Mouse (Mus musculus) left cerebral cortex, postnatal 10 days (tissue): Measurements from ENCODE around the gene Slc44a3. TPM values are rescaled to one million over a fixed set of nuclear protein-coding genes. Genes with fewer than 3 reads are reported as not detected.

Experiments used
- DNase-seq, 2 experiments: peaks; one replicate each; pipeline ENCODE4 v3.0.0; 2021 to 2022; ENCODE audit warnings: low spot score in 2 of 2, mixed read lengths in 1 of 2; ENCODE audit errors: extremely low spot score in 1 of 2
- intact Hi-C: fragments of 180-260 bp; cut with DNase I; formaldehyde crosslinking; loops from one replicate; pipeline ENCODE4 v1.15.1; 2025
- total RNA-seq, 2 experiments: library from RNA; stranded (reverse); gene quantifications; 2 replicates each; pipeline ENCODE4 v1.2.3; 2021

Slc44a3 gene
- total RNA-seq, 2 experiments from 2014 or later, result 0.17 TPM; not detected in 1

DNA sequence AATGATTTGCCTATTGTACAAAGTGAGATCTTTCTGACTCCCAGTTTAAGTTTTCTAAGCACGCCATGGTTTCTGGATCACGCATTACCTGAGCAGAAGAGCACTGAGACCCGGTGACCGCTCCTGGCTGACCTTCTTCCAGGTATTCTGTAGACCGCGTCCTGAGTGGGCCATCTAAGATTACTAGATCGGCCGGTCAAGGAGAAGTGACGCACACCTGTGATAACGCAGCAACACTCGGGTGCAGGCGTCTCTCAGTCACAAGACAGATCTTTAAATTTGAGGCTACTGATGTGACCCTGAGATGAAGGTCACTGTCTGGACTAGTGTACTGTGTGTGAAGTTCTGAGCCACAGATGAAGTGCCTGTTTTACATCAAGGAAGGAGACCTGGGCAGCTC is 90.7 kb downstream of the Slc44a3 start:
- intact Hi-C loops, result no loop called here
- DNase-seq, result no peak

DNA sequence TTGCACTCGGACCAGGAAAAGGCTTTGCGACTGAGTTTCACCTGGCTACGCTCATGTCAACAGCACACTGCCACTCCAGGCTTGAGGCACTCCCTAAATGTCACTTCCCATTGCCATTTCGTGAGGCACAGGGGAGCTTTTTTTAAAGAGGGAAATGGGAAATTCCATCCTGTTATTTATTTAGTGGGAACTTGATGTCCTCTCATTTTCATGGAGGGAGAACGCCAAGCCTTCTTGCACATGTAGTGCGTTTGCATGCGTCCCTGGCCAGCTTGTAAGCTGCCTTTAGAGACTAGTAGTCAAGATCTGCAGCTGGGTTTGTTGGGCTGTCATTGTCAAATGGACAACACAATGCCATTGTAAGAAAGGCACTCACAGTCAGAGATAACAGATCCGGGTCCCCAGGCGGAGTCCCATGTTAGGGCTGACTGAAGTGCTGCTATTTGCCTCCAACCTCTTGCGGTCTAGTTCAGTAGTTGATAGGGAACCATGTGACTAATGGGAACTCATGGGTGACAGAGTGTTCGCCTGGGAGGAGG is 92.5 kb downstream of the Slc44a3 start:
- intact Hi-C loops, result no loop called here
- DNase-seq, result no peak

DNA sequence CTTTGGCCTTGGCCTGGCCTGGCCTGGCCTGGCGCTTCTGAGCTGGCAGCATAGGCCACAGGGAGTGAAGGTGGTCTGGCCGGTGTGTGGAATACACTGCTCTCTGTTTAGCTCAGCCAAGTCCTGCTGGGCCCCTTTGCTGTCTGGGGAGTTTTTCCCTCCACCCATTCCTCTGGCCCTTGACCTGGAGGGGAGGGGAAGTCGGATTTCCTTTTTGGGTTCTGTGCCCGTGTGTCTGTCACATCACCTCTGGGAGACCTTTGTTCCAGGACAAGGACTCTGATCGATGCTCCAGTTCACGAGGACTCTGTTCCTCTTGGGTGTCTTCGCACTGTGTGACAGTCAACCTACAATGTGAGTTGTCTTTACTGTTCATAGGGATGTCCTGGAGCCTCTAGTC is 94.2 kb downstream of the Slc44a3 start:
- intact Hi-C loops, result no loop called here
- no peak for DNase-seq

DNA sequence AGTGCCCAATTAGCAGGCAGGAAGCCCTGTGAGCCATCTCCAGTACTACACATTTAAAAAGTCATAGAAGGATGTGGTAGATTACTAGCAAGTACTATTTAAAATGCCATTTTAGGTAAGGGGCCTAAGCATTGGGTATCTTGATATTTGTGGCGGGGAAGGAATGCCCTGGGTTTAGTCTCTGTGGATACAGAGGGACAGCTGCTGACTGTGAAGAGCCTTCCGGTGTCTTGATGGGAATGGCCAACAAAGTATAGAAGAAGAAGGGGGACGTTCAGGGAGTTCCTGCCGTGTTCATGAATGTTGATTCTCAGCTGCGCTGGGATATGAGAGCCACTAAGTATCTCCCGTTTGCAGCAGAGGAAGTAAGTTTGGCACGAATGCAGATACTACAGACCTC is 95.1 kb downstream of the Slc44a3 start:
- intact Hi-C loops, result no loop called here
- no peak for DNase-seq

DNA sequence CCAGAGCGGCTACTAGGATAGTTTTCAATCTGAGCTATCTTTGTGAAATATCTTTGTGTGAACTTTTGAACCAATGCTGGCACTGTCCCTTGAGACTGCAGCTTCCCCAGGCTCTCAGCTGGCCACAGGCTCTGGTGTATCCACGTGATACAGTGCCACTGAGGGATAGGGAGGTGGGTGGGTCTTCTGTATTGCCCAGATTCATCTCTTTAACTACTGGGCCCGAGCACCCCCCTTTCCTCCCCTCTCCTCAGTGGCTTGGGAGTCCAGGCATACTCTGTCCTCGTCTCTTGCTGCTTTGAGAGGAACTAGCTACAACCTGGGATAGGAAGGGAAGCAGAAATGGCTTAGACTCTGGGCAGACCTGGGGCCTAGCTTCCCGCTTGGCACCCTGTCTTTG is 96.9 kb downstream of the Slc44a3 start:
- DNase-seq, result no peak
- intact Hi-C loops, result no loop called here

DNA sequence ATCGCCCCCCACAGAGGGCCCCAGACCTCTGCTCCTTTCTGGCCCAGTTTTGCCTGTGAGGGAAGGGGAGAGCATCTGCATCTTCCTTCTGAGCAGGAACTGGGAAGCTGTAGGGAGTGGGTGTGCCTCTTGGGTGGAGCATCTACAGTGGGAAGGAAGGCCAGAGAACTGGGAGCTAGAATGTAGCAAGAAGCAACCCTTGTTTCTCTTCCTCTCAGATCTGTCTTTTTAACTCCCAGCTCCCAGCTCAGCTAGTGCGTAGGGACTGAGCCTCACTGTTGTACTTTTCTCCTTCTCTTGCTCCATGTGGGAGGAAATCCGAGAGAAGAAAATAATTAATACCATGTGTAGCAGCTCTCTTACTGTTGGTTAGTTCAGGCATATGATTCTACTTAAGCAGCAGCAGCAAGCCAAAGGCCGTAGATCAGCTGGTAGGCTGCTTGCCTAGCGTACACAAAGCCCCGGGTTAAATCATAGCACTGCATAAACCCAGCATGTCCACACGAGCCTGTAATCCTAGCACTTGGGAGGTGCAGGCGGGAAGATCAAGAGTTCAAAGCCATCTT is 98.2 kb downstream of the Slc44a3 start:
- DNase-seq, result peak in 1 of 2 experiments; percentile 31
- intact Hi-C loops, result no loop called here

DNA sequence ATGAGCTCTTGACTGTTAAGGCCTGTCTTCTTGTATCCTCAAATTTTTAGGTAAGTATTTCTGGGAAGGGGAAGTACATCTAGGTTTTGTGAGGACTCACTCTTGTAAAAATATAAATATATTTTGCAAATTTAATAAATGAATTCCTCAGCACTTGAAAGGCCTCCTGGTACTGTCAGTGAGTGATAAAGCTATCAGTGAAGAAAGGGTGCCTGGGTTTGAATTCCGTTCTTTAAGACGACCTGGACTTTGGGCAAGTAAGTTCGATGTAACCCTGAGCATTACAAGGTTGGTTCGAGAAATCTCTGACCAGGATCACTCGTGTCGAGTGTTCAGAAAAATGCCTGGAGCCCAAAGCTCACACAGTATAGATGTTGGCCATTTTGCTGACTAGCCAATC is 98.8 kb downstream of the Slc44a3 start:
- no peak for DNase-seq

DNA sequence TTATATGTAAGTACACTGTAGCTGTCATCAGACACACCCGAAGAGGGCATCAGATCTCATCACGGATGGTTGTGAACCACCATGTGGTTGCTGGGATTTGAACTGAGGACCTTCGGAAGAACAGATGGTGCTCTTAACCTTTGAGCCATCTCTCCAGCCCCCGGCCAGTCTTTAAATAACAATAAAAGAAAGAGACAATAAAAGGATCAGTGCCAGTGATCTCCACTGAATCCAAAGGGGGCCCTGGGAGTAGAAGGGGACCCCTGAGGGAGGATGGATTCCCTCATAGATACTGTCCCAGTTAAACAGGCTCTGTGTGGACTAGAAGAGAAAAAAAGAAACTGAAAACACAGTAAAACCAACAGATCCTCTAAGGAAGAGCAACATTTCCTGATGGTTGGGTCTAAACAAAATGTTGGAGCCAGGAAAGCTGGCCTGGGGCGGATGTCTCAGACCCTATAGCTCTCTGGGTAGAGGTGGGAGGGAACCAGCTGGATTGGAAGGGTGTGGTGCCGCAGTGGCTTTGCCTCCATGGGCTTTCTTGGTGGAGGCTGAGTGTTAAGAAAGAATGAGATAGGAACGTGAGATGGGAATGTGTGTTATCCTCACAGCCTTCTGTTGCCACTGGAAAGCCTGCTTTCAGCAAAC is 101.8 kb downstream of the Slc44a3 start:
- no peak for DNase-seq
- intact Hi-C loops, result no loop called here

More for the DNA sequence above, 98.8 kb downstream of the Slc44a3 start:
- intact Hi-C loops, result no loop called here

DNA sequence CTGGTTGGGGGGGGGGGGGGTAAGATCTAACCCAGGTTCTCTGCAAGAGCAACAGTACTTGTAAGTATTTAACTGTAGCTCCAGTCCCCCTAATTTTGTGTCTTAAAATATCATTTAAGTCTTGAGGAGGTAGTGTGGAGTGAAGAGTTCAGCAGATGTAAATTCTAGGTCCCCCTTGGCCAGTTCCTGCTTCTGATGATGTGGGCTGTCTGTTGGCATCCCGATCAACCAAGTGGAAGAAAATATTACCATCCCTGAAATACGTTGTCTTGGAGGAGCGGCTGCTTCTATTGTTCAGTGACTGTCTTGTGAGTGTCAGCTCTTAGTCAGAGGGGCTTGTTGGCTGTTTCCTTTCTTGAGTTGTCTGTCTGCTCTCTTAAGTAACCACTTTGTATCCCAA is 102.7 kb downstream of the Slc44a3 start:
- intact Hi-C loops, result loop anchor here (5.0 to 10.0 kb wide), 2 partner anchors 122 to 255 kb away; partner anchors contain the start of gene Rwdd3
- no peak for DNase-seq

DNA sequence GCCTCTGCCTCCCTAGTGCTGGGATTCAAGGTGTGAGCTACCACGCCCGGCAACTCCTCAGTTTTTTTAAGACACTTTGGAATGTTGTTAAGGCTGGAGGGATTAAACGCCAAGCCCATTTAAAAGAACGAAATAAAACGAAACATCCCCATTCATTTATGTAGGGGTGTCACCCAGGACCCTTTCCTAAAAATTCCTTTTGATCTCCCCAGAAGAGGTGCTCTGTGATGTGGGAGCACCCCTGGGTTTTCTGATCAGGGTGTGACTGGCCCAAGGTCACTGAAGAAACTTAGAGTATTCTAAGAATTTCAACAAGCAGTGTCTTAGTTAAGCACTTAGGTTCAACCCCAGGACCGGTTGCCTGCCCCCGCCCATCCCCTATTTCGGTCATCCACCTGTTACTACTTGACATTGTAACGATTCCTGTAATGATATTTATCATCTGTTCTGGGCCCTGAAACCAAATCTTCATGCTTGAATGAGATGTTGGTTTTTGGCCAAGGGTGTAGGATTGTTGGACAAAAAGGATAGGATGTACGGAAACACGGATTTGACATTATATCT is 103.4 kb downstream of the Slc44a3 start:
- intact Hi-C loops, result loop anchor here (5.0 to 10.0 kb wide), 2 partner anchors 121 to 254 kb away; partner anchors contain the start of gene Rwdd3
- DNase-seq, result no peak

DNA sequence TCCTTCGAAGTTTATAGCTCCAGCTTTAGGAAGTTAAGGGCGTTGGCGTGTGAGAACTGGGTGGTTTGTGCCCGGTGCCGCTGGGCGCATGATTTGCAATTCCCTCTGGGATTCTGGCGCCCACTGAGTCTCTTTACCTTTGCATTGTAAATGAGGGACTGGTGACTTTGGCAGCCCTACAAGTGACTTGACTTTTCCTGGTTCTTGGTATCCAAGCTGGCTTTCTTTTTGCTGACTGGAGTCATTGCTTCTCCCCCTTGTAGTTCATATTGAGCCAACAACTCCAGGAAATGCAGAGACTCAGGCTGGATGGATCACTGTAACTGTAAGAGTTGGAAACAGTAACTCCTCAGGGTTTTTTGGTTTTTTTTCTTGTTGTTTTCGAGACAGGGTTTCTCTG is 104.0 kb downstream of the Slc44a3 start:
- DNase-seq, result no peak
- intact Hi-C loops, result loop anchor here (5.0 to 10.0 kb wide), 2 partner anchors 121 to 253 kb away; partner anchors contain the start of gene Rwdd3

DNA sequence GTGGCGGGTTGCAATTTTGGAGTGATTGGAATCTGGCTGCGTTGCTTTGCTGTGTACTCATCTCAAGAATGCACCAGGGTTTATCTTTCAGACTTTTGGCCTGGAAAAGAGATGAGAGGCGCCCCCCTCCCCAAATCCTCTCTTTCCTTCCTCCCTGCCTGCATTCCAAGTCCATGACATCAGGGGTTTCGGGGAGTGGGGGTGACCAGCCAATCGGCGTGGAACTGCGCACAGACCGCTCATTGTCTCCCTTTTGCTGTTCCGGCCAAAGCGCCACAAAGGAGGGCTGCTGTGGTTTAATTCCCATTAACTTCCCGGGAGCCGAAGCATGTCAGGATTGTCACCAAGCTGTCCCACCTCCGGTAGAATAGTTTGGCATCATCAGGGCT is 104.7 kb downstream of the Slc44a3 start:
- intact Hi-C loops, result loop anchor here (5.0 to 10.0 kb wide), 2 partner anchors 120 to 253 kb away; partner anchors contain the start of gene Rwdd3
- peak; percentile 62 to 85 for DNase-seq

DNA sequence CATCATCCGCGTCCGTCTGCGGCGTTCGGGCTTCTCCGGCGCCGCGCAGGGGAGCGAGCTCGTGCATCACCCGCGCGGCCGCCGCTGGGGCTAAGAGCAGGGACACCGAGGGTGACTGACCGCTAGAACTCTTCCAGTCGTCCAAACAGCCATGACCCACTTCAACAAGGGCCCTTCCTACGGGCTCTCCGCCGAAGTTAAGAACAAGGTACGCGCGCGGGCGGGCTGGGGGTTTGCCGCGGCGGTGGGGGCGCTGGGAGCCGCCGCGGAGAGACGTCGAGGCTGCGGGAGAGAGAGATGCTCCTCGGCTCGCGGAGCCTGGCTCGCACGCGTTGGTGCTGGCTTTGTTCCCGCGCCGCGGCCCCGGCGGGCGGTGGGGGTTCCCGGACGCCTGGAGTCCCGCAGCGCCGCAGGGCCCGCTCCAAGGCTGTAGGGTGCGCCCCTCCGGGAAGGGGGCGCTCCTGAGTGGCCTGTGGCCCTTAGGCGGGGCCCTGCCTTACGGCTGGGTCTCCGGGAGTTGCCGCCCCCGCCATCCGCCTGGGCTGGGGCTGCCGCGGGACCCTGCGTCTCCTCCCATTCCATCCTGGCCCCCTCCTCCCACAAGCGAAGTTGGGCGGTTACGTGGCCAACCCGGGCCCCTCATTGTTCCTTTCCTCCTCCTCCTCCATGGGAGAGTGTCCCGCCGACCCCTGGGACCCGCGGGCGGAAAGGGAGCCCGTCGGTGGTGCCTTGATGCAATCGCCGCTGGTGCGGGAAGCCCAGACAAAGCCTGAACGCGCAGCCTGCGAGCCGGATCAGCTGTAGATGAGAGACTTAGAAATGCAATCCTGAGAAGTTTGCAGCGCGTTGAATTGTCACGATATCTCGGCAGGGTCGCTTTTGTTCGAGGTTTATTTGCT is 105.3 kb downstream of the Slc44a3 start:
- intact Hi-C loops, result loop anchor here (5.0 to 10.0 kb wide), 2 partner anchors 120 to 252 kb away; partner anchors contain the start of gene Rwdd3

DNA sequence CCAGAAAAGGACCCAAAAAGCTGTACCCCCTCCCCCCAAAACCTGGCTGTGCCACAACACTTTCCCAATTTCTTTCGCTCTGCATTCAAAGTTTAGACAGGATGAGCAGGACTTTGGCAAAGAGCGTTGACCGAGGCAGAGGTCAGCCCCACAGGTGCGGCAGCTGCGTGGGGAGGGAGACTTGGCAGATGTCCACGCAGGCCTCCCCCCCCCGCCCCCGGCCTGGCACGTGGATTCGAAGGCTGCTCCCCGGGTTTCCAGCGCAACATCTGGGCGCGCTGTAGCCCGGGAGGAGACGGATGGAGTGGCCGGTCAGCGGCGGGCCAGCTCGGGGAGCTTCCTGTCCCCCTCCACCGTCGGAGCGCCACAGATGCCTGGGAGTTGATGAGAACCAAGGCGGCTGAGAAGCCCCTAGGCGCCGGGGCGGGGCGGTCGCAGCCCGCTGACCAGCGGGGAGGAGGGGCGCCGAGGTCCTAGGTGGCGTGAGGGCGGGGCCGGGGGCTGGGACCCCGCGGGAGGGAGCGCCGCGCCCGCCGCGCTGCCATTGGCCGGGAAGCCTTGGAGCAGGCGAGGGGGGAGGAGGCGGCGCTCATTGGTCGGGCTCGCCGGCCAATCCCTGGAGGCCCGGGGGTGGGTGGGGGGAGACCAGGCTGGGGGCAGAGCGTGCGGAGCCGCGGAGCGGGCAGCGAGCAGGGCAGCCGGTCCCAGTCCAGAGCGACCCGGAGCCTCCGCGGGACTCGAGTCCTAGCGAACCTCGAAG is 106.2 kb downstream of the Slc44a3 start, which contains the start of gene Cnn3:
Gene Cnn3 (plus strand): TSS at position 637 of the 760 bp plus-strand sequence.
- DNase-seq, result peak; percentile 84 to 97
- intact Hi-C loops, result loop anchor here (5.0 to 10.0 kb wide), 2 partner anchors 119 to 251 kb away; partner anchors contain the start of gene Rwdd3

More for the DNA sequence above, 105.3 kb downstream of the Slc44a3 start:
- peak; percentile 23 to 89 for DNase-seq

DNA sequence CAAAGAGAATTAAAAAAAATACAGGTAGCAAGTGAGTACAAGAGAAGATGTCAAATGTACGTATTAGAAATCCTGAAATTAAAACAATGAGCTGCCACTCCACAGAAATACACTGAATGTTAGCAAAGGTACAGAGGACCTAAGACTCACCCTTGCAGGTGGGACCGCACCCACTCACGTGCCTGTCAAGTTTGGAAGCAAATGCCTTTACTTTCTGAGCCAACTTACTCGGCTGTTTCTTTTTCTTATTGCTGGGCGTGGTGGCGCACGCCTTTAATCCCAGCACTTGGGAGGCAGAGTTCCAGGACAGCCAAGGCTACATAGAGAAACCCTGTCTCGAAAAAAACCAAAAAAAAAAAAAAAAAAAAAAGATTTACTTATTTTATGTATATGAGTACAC is 109.8 kb downstream of the Slc44a3 start:
- intact Hi-C loops, result loop anchor here (10.0 kb wide), 1 partner anchor 248 kb away; the partner anchor contains the start of gene Rwdd3
- no peak for DNase-seq

DNA sequence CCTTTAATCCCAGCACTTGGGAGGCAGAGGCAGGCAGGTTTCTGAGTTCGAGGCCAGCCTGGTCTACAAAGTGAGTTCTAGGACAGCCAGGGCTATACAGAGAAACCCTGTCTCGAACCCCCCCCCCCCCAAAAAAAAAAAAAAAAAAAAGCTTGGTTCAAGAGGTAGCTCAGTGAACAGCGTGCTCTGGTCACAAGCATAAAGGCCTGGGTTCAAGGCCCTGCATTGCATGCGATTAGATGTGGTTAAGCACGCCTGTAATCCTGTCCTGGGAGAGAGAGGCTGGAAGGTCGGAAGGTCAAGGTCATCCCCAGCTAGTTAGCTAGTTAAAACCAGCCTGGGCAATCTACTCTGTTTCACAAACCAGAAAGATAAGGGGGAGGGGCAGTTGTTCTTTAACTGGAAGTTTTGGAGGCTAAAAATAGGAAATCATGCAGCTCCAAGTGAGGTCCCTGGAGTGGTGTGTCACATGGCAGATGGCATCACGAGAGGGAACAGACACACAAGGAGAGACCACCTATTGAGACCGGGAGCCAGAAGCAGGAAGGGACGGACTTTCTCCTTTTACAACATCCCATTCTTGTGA is 113.3 kb downstream of the Slc44a3 start:
- intact Hi-C loops, result no loop called here
- peak in 1 of 2 experiments; percentile 31 for DNase-seq

DNA sequence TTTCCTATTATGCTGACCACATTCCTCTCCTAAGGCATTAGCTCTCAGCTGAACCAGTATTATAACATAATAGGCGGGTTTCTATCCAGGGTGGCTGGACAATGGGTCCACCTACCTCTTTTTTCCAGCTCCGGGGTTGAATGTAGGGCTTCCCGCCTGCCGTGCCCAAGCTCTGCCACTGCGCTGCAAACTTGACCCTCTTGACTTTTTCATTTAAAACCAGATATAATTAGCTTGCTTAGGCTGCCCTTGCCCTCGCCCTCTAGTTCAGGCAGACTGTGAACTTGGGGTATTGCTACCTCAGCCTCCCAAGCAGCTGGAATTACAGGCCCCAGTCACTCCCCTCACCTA is 114.0 kb downstream of the Slc44a3 start:
- no peak for DNase-seq
- intact Hi-C loops, result no loop called here
